In genomic region chr1:172634136-172634535, GRCm38 (mm10) we compare ENCODE assay signal across 24 mouse cellular contexts. TPM values are rescaled to one million over a fixed set of nuclear protein-coding genes. Genes with fewer than 3 reads are reported as not detected.
A peak's percentile ranks its signal among the peaks of the same experiment; 100 is the strongest.
DNase-seq lines count a peak whose midpoint lies in the region; ATAC-seq and TF ChIP-seq lines count a peak whose summit lies in the region.
"Had no signal": no experiment of that assay in that cellular context is flagged by ENCODE, and none has a peak within 500 bp of the region (broad histone marks: within the 10 kb centered on the region; RNA-seq: fewer than 3 reads in every experiment).

No protein-coding gene starts in this region.

- H3K4me2 ChIP-seq in hindbrain, embryonic 16.5 days (ENCODE audit: low read length): no peak overlapping the region
- no peak overlapping the region; the same call in 1 of the 2 replicates for H3K4me2 ChIP-seq in lung, postnatal 0 days (replicated peaks; ENCODE audit: low read depth, low read length)
- H3K4me2 ChIP-seq: forebrain, embryonic 13.5 days had no signal

- no peak overlapping the region for H3K9ac ChIP-seq in hindbrain, embryonic 16.5 days (ENCODE audit: low read depth, low read length)
- no peak overlapping the region for H3K9ac ChIP-seq in lung, postnatal 0 days (replicated peaks; ENCODE audit: low read depth)
- H3K9ac ChIP-seq: forebrain, embryonic 13.5 days; forebrain, postnatal 0 days; hindbrain, embryonic 13.5 days had no signal

- H3K4me1 ChIP-seq in hindbrain, embryonic 16.5 days (ENCODE audit: control insufficient read depth, insufficient read depth, low read depth, low read length): no peaks in the 10 kb centered on the region
- peaks cover 15% of the 10 kb centered on the region; the same call in 1 of the 2 replicates for H3K4me1 ChIP-seq in hindbrain, embryonic 10.5 days (replicated peaks)
- H3K4me1 ChIP-seq in lung, postnatal 0 days (ENCODE audit: insufficient read depth, low read depth, low read length): no peaks in the 10 kb centered on the region
- H3K4me1 ChIP-seq: forebrain, embryonic 13.5 days; hindbrain, embryonic 13.5 days had no signal

- no peak for TF ChIP-seq CTCF in lung, postnatal 0 days (IDR thresholded peaks at IDR 0.05)

- peak overlapping the region; percentile 16; the same call in 1 of the 2 replicates for H3K27ac ChIP-seq in hindbrain, embryonic 16.5 days (ENCODE audit: low read depth, low read length)
- H3K27ac ChIP-seq in hindbrain, embryonic 10.5 days: no peak overlapping the region
- H3K27ac ChIP-seq in lung, postnatal 0 days (ENCODE audit: low read length): peak overlapping the region; percentile 39; the same call in 1 of the 2 replicates
- H3K27ac ChIP-seq: forebrain, embryonic 13.5 days; hindbrain, embryonic 13.5 days had no signal

- no peaks in the 10 kb centered on the region for H3K36me3 ChIP-seq in hindbrain, embryonic 16.5 days (ENCODE audit: control insufficient read depth, insufficient read depth, low read length)
- no peaks in the 10 kb centered on the region for H3K36me3 ChIP-seq in hindbrain, embryonic 10.5 days
- H3K36me3 ChIP-seq in lung, postnatal 0 days (ENCODE audit: insufficient read depth, low read length): no peaks in the 10 kb centered on the region
- H3K36me3 ChIP-seq: hindbrain, embryonic 13.5 days had no signal

- no peak for ATAC-seq in hindbrain, embryonic 16.5 days
- no peak for ATAC-seq in lung, postnatal 0 days
- ATAC-seq: forebrain, embryonic 13.5 days; forebrain, postnatal 0 days; intestine, embryonic 16.5 days had no signal

- no peak for TF ChIP-seq EP300 in lung, postnatal 0 days (IDR thresholded peaks at IDR 0.05)

- H3K9me3 ChIP-seq in hindbrain, embryonic 16.5 days (ENCODE audit: control insufficient read depth, low read length): no peaks in the 10 kb centered on the region
- H3K9me3 ChIP-seq in hindbrain, embryonic 10.5 days: no peaks in the 10 kb centered on the region
- no peaks in the 10 kb centered on the region for H3K9me3 ChIP-seq in lung, postnatal 0 days (ENCODE audit: low read length)
- H3K9me3 ChIP-seq: forebrain, embryonic 13.5 days; hindbrain, embryonic 13.5 days had no signal

- DNase-seq in heart, adult 11 months: peak; percentile 86
- no peak for DNase-seq in heart, adult 8-10 months (ENCODE audit: low spot score)
- DNase-seq in hindbrain, embryonic 10.5 days (ENCODE audit: low spot score): no peak
- DNase-seq in lung, postnatal 0 days (ENCODE audit: low spot score): no peak
- DNase-seq in lung, adult 18-20 months: no peak
- no peak for DNase-seq in adrenal gland, postnatal 36 days
- DNase-seq: adrenal gland, adult 2 months; adrenal gland, postnatal 25 days; cerebellum, adult 2 months; cerebellum, postnatal 14 days; forebrain, postnatal 0 days; gastrocnemius, postnatal 36 days; heart, adult 18-20 months; kidney, adult 2 months had no signal

- H3K4me3 ChIP-seq in hindbrain, embryonic 16.5 days (ENCODE audit: low read length): no peak overlapping the region
- H3K4me3 ChIP-seq in hindbrain, embryonic 10.5 days: no peak overlapping the region
- H3K4me3 ChIP-seq in lung, postnatal 0 days (ENCODE audit: low read depth, low read length): no peak overlapping the region
- H3K4me3 ChIP-seq: forebrain, embryonic 13.5 days; hindbrain, embryonic 13.5 days had no signal

- no peaks in the 10 kb centered on the region for H3K27me3 ChIP-seq in hindbrain, embryonic 16.5 days (replicated peaks; ENCODE audit: control insufficient read depth, insufficient read depth, low read length)
- no peaks in the 10 kb centered on the region for H3K27me3 ChIP-seq in hindbrain, embryonic 10.5 days (ENCODE audit: insufficient read depth, poor library complexity, severe bottlenecking)
- no peaks in the 10 kb centered on the region for H3K27me3 ChIP-seq in lung, postnatal 0 days (replicated peaks; ENCODE audit: insufficient read depth, low read length)
- H3K27me3 ChIP-seq: forebrain, embryonic 13.5 days; hindbrain, embryonic 13.5 days had no signal

- WGBS in hindbrain, embryonic 16.5 days: 92% methylated on average over 2 of the region's 2 CpGs
- 91% methylated on average over 2 of the region's 2 CpGs for WGBS in hindbrain, embryonic 10.5 days
- WGBS in lung, postnatal 0 days: 74% methylated on average over 2 of the region's 2 CpGs

RNA-seq across cellular contexts. Expression of gene Dusp23, which starts 1.4 kb away (rescaled TPM):
- total RNA-seq in heart, adult 8-10 months (2022): 10 to 100 TPM in 3 of 4 experiments, 1 to 10 TPM in 1; 8.5 to 14.0 (median 11.5) TPM
- polyA plus RNA-seq in hindbrain, embryonic 16.5 days (2015; fragmentation: Nextera tagmentation; extraction: Ambion mirVana): 8.4 and 9.5 TPM in 2 replicates
- 8.4 and 10.2 TPM in 2 replicates for polyA plus RNA-seq in hindbrain, embryonic 10.5 days (2016; fragmentation: Nextera tagmentation; extraction: Ambion mirVana)
- polyA plus RNA-seq in lung, postnatal 0 days (2015; fragmentation: Nextera tagmentation; extraction: Ambion mirVana): 18.6 and 21.8 TPM in 2 replicates
- total RNA-seq in adrenal gland, postnatal 36 days (2021): 1 to 10 TPM; 7.1 to 7.7 TPM

RNA-seq across cellular contexts. Expression of gene Fcrl6, which starts 31.8 kb away (rescaled TPM):
- total RNA-seq in heart, adult 8-10 months (2022): not detected
- 0.13 and 0.15 TPM in 2 replicates for polyA plus RNA-seq in hindbrain, embryonic 16.5 days (2015; fragmentation: Nextera tagmentation; extraction: Ambion mirVana)
- polyA plus RNA-seq in hindbrain, embryonic 10.5 days (2016; fragmentation: Nextera tagmentation; extraction: Ambion mirVana): 0.21 TPM in 1 of 2 replicates, not detected in the other
- polyA plus RNA-seq in lung, postnatal 0 days (2015; fragmentation: Nextera tagmentation; extraction: Ambion mirVana): not detected in 2 replicates
- total RNA-seq in adrenal gland, postnatal 36 days (2021): not detected
- total RNA-seq: adrenal gland, adult 2 months; adrenal gland, postnatal 25 days; ES-E14; forebrain, postnatal 0 days; gastrocnemius, adult 18-20 months; gastrocnemius, postnatal 36 days; heart, adult 18-20 months; heart, postnatal 25 days had no signal
- polyA plus RNA-seq: adrenal gland, adult 2 months; cortical plate, adult 2 months; forebrain, embryonic 13.5 days; heart, embryonic 14.5 days; hindbrain, embryonic 13.5 days; intestine, embryonic 16.5 days; kidney, adult 2 months had no signal

RNA-seq across cellular contexts. Expression of gene Slamf8, which starts 43.8 kb away (rescaled TPM):
- under 1 TPM; 0.16 to 0.31 (median 0.24) TPM for total RNA-seq in heart, adult 8-10 months (2022)
- not detected in 2 replicates for polyA plus RNA-seq in hindbrain, embryonic 16.5 days (2015; fragmentation: Nextera tagmentation; extraction: Ambion mirVana)
- polyA plus RNA-seq in hindbrain, embryonic 10.5 days (2016; fragmentation: Nextera tagmentation; extraction: Ambion mirVana): 0.12 TPM in 1 of 2 replicates, not detected in the other
- polyA plus RNA-seq in lung, postnatal 0 days (2015; fragmentation: Nextera tagmentation; extraction: Ambion mirVana): 0.07 and 0.19 TPM in 2 replicates
- total RNA-seq in adrenal gland, postnatal 36 days (2021): under 1 TPM; 0.40 to 0.50 TPM
- total RNA-seq: ES-E14; forebrain, postnatal 0 days; gastrocnemius, postnatal 36 days had no signal
- polyA plus RNA-seq: embryonic facial prominence, embryonic 14.5 days; forebrain, embryonic 13.5 days; hindbrain, embryonic 13.5 days had no signal
